Mouse (Mus musculus) C2C12 (cell line): ENCODE results near the gene Mib2.

Experiments
- CEBPB ChIP-seq: IDR thresholded peaks from one replicate; pipeline ENCODE4 v1.6.1; 2011; ENCODE audit warnings: low read depth, mild to moderate bottlenecking, control low read depth, moderate library complexity
- CTCF ChIP-seq: IDR thresholded peaks from one replicate; pipeline ENCODE4 v1.5.1; 2011; ENCODE audit not compliant: control insufficient read depth, insufficient read depth, insufficient read length
- MAX ChIP-seq: IDR thresholded peaks from one replicate; pipeline ENCODE4 v1.6.1; 2011; ENCODE audit warnings: mild to moderate bottlenecking, control low read depth
- MYOD1 ChIP-seq: IDR thresholded peaks from one replicate; pipeline ENCODE4 v1.6.1; 2011; ENCODE audit warnings: low read depth; ENCODE audit not compliant: control insufficient read depth, insufficient read length
- MYOG ChIP-seq: IDR thresholded peaks from one replicate; pipeline ENCODE4 v1.6.1; 2011; ENCODE audit not compliant: control insufficient read depth, insufficient read length; ENCODE audit errors: extremely low read depth
- USF1 ChIP-seq: IDR thresholded peaks from one replicate; pipeline ENCODE4 v1.6.1; 2011; ENCODE audit warnings: low read depth, mild to moderate bottlenecking, control low read depth, moderate library complexity

- no peak for TF ChIP-seq CTCF
- TF ChIP-seq CEBPB = no peak
- TF ChIP-seq MAX = no peak
- TF ChIP-seq MYOG = no peak
- no peak for TF ChIP-seq USF1
- no peak for TF ChIP-seq MYOD1
Observed at GRCm38 (mm10) chr4:155700425-155700824, 31.4 kb upstream of the Mib2 start.
